Mouse (Mus musculus) cerebellum, adult 9-11 months (tissue): ENCODE measurements around the gene Nsun5.
"Not testable (repeated sequence)": the region's sequence is repeated elsewhere in the genome, so short reads cannot be mapped to it uniquely, and the experiment has no call there.

Experiments
- DNase-seq: peaks from one replicate; pipeline ENCODE4 v3.0.0; 2022

Gene Nsun5

DNA sequence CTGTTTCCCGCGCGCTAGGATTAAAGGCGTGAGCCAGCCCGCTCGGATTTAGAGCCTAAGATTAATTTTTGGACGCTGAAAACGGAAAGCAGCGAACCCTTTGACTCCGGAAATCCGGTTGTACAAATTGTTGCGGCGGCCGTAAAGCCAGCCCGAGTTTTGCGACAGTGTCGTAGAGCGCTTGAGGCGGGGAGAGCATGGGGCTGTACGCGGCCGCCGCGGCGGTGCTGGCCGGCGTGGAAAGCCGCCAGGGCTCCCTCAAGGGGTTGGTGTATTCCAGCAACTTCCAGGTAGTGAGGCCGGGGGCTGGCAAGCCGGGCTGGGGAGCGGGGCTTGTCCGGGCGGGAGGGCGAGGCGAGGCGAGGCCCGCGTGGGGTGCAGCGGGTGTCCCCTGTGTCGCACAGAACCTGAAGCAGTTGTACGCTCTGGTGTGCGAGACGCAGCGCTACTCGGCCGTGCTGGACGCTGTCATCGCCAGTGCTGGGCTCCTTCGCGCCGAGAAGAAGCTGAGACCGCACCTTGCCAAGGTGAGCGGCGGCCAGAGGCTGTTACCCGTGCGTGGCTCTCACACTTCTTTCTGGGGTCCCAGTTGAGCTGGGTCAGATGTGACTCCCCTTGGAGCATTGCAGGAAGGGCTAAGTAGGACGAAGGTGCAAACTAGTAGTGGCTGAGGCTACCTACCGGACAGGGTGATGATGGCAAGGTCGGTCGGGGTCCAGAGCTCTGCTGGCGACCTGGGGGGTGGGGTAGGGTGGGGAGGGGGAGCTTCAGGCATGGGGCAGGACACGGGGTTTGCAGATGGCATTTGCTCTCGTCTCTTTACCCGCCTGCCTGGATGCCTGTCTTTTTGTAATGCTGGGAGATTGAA, at the start of gene Nsun5:
Gene Nsun5 (plus strand): TSS at position 167 of the 868 bp plus-strand sequence.
- peak; percentile 92 for DNase-seq

DNA sequence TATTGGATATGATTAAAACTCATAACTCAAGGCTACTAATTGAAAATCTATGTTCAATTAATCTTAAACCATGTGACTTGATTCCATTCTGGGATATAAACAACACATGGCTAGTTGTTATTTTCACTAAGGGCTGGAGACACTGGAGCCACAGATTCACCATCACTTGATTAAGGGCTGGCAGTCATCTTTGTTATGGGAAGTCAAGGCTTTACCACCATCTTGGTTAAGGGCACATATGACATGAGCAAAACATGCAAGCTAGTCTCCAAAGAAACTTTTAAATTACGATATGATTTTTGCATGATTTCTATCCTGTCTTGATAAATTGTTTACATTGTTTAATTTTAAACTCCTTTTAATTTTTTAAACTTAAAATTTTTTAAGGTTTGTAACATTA, 47.6 kb upstream of the Nsun5 start:
- DNase-seq = no peak

DNA sequence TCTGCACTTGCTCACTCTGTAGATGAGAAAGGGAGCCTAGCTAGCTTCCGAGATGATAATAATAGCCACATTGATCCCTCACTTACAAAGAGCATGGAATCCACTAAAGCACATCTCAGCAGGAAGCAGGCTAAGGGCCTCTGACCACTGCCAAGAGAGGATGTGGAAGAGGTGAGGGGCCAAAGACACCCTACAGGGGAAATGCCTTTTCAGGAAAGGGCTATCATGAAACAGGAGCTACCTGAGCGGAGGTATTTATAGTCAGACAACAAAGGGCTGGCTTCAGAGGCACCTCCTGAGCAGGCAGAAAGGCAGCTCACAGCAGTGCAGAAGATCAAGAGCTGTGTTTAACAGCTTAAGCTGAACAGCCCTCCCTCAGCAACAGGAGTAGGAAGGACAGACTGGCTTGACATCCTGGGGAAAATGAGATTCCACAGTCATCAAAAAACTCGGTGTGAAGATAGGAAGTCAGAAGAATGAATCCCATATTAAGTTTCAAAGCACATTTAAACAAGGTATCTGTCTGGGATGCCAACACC, 43.6 kb upstream of the Nsun5 start:
- DNase-seq = no peak

DNA sequence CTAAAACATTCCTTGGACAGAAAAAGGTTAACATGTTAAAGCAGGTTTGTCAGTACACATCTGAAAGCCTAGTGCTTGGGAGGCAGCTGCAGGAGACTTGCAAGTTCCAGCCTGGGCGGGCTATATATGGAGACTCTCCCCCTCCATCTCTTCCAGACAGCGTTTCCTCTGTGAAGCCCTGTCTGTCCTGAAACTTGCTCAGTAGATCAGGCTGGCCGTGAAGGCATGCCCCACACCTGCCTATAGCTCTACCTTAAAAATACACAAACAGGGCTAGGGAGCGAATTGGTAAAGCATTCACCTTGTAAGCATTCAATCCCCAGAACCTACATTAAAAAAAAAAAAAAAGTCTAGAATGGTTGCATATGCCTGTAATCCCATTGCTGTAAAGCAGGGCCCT, 40.3 kb upstream of the Nsun5 start:
- DNase-seq = no peak

DNA sequence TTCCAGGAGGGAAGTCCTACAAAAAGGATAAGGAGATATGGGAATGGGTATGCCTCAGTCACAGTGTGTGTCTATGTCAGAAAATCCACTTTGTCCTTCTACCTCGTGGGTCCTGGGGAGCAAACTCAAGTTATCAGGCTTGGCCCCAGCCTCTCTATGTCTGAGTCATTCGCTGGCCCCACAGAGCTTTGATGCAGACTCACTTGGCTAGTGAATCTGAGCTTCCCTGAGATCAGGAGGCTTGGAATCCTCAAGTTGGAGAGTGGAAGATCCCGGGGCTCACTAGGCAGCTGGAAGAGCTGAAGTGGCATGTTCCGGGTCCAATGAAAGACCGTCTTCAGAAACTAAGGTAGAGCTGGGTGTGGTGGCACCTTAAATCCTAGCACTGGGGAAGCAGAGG, 39.6 kb upstream of the Nsun5 start:
- DNase-seq = no peak

DNA sequence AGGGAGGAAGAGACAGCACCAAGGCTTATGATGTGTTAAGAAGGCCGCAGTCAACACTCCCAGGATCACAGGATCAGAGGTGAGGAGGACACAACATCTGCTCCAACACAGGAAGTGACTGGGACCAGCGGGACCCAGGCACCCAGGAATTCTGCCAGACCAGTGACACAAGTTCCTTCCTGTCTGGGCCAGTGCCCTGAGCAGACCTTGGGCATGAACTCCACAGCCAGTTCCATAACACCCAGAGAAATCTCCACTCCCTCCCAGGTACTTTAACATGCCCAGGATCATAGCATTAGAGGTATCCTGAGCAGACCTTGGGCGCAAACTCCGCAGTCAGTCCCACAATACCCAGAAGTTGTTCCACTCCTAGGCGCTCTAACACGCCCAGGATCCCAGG, 38.6 kb upstream of the Nsun5 start:
- DNase-seq = no peak

DNA sequence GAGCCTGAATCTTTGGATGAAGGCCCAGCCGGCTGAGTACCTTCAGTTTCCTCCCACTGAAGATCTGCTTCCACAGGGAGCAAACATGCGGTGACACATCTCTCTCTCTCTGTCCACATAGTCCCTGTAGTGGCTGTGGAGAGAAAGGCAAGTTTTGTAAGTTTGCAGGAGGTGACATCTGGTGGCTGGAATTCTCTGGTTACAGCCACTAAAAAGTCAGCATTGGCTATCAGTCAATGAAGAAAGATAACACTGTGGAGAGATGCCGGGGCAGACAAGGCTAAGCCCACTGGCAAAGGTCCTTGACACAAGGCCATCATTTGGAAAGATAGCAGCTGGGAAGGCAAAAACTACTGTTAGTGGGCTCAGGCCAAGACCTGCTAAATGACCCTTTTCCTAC, 32.2 kb upstream of the Nsun5 start:
- no peak for DNase-seq

DNA sequence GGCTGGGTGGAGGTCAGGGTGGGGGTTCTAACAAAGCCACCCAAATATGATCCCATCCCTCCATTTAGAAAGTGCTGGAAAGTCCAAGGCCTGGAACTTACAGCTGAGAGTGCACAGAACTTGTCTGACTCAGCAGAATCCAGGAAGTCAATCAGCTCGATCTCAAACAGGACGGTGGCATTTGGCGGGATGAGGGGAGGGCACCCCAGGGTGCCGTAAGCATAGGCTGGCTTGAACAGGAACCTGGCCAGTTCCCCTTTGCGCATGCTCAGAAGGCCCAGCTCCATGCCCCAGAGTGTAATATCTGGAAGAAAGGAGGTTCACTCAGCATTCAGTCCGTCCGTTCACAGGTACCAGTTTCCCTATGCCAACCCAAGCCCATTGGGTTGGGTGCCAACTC, 23.8 kb upstream of the Nsun5 start:
- DNase-seq = no peak

DNA sequence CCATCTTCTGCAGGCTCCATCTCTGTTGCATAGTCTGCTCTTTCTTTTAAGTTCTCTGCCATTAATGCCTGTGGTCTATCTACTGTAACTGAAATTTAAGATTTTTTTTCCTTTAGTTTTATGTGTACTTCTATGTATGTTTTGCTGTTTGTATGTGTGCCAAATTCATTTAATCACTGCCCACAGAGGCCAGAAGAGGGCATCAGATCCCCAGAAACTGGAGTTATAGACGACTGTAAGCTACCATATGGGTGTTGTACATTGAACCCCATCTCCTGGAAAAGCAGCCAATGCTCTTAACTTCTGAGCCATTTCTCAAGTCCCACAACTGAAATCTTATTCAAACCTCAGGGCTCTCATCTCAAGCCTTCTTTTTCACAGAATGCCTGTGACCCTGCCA, 23.3 kb upstream of the Nsun5 start:
- DNase-seq = no peak

DNA sequence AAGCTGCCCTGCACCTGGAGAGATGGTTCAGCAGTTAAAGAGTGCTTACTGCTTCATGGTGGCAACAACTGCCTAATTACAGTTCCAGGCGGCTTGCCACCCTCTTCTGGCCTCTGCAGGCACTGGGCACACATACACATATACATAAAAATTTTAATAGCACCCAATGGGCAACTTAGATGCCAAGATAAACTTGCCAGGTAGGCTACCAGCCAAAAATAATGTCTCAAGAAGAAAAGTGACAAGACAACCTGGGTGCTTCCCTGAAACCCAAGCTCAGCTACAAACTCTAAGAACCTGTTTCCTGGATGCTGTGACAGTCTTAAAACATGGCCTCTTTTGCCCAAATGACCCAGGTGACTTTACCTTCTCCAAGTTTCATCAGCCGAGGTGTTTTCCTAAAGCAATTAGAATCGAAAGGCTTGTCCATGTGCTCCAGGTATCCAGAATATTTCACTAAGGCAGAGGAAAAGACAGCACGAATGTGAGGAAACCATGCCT, 22.2 kb upstream of the Nsun5 start:
- no peak for DNase-seq

DNA sequence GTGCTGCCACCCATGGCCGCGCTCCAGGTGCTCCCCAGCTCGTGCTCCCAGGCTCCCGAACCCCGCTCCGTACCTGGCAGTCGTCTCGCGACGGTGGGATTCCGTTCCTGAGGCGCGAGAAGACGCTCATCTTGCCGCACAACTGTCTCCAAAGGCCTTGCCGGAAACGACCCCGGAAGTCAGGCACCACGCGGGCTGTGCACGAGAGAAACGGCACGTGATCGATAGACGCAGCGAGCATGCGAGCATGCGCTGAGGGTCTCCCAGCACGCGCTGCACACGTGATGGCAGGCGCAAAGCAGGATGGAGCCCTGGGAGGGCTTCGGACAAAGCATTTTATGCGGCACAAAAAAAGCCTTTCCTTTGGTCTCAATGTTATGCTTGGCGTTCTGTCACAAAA, 19.9 kb upstream of the Nsun5 start, which contains the start of gene Fkbp6:
Gene Fkbp6 (minus strand): TSS at position 183 of the 400 bp plus-strand sequence.
- DNase-seq = no peak

DNA sequence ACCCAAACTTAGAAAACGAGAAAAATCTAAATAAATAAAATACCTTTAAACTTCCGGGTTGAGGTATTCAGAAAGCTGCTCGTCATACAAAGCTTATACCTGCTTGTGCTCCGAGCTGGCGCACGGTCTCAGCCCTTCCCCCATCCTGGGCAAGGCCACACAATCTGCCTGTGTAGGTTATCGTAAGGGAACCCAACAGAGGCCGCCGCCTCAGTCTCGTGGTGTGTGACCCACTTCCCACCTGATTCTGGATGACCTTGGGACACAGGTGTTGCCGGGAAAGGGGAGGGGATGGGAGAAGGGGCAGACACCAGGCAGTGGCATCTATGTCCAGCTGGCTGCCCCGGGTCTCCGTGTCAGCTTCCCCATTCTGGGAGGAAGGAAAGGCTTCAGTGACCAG, 18.1 kb upstream of the Nsun5 start:
- no peak for DNase-seq

DNA sequence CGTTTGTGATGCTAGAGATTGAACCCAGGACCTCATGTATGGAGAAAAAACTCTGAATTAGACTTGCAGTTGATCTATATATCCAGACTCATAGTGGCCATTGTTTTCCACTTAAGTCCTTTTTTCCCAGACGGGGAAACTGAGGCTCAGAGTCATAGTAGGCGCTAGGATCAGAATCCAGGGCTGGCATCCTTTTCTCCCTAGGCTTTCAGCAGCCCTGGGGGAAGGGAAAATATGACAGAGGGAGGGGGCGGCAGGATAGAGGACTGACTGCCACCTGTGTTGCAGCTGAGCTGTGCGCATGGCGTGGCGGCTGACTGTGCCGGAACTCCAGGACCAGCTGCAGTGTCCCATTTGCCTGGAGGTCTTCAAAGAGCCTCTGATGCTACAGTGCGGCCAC, 16.8 kb upstream of the Nsun5 start, which contains the start of gene Trim50:
Gene Trim50 (plus strand): TSS at position 301 of the 400 bp plus-strand sequence.
- DNase-seq = no peak

DNA sequence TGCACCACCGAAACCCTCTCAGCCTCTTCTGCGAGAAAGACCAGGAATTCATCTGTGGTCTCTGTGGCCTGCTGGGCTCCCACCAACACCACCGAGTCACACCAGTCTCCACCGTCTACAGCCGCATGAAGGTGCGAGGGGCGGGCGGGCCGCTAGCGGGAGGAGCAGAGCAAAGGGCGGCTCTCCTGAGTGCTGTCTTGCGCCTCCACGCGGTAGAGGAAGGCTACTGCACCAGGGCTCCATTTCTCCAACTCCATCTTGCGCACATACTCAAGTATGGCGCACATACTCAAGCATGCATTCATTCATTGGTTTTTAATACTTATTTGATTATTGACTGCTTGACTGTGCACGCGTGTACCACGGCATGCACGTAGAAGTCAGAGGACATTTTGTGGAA, 16.2 kb upstream of the Nsun5 start:
- no peak for DNase-seq

DNA sequence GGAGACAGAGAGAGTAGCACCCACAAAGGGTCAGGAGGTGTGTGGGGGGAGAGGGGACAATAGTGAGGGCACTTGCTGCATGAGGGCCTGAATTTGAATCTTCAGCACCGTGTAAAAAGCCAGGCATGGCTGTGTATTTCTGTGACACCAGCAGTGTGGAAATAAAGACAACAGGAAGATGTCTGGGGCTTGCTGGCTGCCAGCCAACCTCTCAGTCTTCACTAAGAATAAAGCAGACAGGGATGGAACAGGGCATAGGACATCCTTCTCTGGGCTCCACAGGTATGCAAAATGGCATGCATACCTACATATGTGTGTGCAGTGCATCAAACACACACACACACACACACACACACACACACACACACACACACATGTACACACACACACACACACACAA, 13.7 kb upstream of the Nsun5 start:
- no peak for DNase-seq

DNA sequence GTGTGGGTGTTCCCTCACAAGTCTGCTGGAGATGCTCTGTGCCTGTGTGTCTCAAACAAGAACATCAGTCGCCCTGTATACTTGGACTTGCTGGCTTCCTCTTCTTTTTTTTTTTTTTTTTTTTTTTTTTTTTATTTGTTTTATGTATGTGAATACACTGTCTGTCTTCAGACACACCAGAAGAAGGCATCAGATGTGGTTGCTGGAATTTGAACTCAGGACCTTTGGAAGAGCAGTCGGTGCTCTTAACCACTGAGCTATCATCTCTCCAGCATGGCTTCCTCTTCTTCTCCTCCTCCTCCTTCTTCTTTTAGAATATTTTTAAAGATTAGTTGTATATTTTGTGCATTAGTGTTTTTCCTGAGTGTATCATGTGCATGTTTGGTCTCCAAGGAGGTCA, 12.2 kb upstream of the Nsun5 start:
- no peak for DNase-seq

DNA sequence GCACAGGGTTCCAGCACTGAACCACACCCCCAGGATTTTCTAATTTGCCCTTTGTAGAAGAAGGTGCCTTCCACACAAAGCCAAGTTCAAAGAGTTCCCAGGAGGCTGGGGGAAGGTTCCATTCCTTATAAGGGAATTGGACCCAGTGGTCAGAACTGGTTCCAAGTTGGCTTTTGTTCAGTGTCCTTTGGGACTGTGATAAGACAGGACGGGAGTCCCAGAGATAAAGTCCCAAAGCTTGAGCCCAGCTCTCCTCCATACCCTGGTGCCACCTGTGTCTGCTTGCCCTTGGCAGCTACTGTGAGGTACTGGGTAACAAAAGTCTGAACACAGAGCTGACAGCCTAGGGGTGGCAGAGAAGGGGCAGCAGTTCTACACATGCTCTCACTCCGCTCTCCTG, 10.0 kb upstream of the Nsun5 start:
- no peak for DNase-seq

DNA sequence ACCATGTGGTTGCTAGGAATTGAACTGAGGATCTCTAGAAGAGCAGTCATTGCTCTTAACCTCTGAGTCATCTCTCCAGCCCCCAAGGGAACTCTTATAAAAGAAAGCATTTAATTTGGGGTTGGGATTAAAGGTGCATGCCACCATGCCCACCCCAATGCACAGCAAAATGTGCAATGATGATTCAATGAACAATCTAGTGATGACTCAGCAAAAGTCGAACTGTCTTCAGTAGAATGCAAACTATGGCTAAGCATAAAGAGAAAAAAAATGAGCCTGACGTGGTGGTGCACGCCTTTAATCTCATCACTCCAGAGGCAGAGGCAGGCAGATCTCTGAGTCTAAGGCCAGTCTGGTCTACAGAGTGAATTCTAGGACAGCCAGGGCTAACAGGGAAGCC, 7.2 kb upstream of the Nsun5 start:
- DNase-seq = no peak

DNA sequence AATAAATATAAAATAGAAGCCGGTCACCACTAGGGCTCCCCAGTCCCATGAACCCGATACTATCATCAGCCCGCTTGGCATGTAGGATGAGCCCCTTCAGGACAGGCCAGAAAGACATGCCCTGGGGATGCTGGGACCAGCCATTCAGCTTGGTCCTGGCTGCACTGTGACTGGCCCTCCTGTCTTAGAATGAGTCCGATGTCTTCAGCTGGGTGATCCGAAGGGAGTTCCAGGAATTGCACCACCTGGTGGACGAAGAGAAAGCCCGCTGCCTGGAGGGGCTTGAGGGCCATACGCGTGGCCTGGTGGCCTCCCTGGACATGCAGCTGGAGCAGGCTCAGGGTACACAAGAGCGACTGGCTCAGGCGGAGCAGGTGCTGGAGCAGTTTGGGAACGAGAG, 6.2 kb upstream of the Nsun5 start:
- DNase-seq = no peak

DNA sequence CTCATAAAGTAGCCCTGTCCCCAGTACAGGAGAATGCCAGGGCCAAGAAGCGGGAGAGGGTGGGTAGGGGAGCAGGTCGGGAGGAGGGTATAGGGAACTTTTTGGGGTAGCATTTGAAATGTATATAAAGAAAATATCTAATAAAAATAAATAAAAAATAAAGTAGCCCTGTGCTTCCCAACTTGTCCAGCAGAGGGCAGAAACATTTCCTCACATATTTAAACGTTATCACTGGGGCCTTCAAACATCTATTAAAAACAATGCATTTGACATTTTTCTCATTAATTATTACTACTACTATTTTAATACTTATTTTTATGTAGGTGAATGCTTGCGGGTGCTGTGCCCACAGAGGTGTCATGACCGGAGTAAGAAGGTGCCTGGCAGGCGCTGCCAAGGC, 1.9 kb upstream of the Nsun5 start:
- DNase-seq = no peak

DNA sequence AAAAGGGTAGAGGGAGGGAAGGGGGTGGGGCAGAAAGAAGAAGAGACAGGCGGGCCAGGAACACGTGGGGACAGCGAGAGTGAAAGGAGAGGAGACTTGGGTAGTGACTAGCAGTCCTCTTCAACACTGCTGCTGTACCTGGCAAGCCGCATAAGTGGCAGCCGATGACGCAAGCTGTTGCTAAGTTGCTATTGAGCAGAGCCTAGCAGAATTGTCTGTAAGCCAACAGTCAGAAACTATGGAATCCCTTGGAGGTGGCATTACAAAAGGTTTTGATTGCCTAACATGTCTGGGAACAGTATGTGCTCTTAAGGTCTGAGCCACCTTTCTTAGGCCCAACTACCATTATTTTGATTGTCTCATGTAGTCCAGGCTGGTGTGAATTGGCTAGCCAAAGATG, 1.4 kb upstream of the Nsun5 start:
- no peak for DNase-seq

DNA sequence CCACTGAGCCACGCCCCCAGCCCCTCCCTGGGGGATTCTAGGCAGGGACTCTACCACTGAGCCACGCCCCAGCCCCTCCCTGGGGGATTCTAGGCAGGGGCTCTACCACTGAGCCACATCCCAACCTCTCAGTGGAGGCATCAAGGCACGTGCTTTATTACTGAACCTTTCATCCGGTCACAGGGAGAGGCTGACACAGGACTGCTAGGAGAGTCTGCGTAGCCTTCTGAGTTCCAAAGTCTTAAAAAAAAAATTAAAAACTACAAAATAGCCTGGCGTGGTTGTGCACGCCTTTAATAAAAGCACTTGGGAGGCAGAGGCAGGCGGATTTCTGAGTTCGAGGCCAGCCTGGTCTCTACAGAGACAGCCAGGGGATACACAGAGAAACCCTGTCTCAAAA, 557 bp upstream of the Nsun5 start:
- not testable (repeated sequence) for DNase-seq

DNA sequence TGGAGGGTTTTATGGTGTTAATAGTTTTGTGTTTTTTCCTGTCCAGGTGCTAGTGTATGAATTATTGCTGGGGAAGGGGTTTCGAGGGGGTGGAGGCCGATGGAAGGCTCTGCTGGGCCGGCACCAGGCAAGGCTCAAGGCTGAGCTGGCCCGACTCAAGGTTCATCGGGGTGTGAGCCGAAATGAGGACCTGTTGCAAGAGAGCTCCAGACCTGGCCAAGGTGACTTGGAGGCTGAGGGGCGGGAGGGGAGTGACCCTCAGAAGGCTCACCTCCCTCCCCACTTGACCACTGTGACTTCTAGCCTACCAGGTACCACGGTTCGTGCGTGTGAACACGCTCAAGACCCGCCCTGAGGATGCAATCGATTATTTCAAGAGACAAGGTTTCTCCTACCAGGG, 1.4 kb downstream of the Nsun5 start:
- DNase-seq = no peak

DNA sequence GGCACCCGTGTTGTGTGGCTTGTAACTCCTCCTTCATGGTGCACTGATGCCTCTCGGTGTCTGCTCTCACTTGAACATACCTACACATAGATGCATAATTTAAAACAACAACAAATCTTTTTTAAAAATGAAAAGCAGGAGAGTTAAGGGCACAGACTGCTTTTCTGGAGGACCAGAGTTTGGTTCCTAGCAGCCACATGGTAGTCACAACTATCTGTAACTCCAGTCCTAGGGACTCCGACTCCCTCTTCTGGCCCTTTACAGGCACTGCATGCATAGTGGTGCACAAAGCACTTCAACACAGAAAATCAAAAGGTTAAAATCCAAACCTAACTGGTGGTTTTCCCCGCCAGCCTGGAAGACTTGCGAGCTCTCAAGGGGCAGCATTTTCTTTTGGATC, 3.8 kb downstream of the Nsun5 start:
- DNase-seq = no peak

DNA sequence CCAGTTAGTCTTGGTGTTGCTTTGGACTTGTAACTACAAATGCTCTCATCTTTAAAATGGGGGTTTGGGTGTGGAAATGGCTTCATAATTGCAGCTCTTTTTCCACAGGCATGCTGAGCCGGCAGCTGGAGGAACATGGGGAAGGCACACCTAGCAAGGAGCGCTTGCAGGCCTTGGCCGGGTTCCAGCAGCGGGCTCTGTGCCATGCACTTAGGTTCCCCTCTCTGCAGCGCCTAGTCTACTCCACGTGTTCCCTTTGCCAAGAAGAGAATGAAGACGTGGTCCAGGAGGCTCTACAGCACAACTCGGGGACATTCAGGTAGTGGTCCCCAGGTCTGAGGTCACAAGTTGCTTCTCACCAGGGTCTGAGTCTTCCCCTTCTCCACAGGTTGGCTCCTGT, 5.4 kb downstream of the Nsun5 start:
- peak; percentile 46 for DNase-seq
